Mouse (Mus musculus) forebrain, embryonic 14.5 days (tissue): Measurements from ENCODE around the gene Mrpl3. TPM values are rescaled to one million over a fixed set of nuclear protein-coding genes. Genes with fewer than 3 reads are reported as not detected.

Experiments
- ATAC-seq: fragments of 200-750 bp; cut with Nextera tagmentation; 2 replicates; pipeline ENCODE4 v1.8.0; 2017; ENCODE audit warnings: mild to moderate bottlenecking, moderate library complexity
- DNase-seq: peaks from one replicate; pipeline ENCODE4 v3.0.0-alpha.2; 2015; ENCODE audit warnings: low spot score
- H3K27ac ChIP-seq: fragments of 300-500 bp; sonication (generic); 2 replicates; pipeline ENCODE4 v1.5.1; 2014; ENCODE audit warnings: low read depth, mild to moderate bottlenecking, control low read depth, low read length, moderate library complexity
- H3K27me3 ChIP-seq: fragments of 300-500 bp; sonication (generic); replicated peaks from 2 replicates; pipeline ENCODE4 v1.6.1; 2014; ENCODE audit warnings: low read length, control low read depth, mixed read lengths; ENCODE audit not compliant: control insufficient read depth, insufficient read depth
- H3K36me3 ChIP-seq: fragments of 300-500 bp; sonication (generic); 2 replicates; pipeline ENCODE4 v1.6.1; 2014; ENCODE audit warnings: low read length, control low read depth; ENCODE audit not compliant: control insufficient read depth, insufficient read depth
- H3K4me1 ChIP-seq: fragments of 300-500 bp; sonication (generic); 2 replicates; pipeline ENCODE4 v1.6.1; 2014; ENCODE audit warnings: antibody characterized with exemption, low read length, control low read depth; ENCODE audit not compliant: control insufficient read depth, insufficient read depth
- H3K4me2 ChIP-seq: fragments of 300-500 bp; sonication (generic); 2 replicates; pipeline ENCODE4 v1.6.1; 2014; ENCODE audit warnings: mild to moderate bottlenecking, control low read depth, low read length
- H3K4me3 ChIP-seq: fragments of 300-500 bp; sonication (generic); 2 replicates; pipeline ENCODE4 v1.5.1; 2014; ENCODE audit warnings: low read depth, low read length, control low read depth
- H3K9ac ChIP-seq: fragments of 300-500 bp; sonication (generic); 2 replicates; pipeline ENCODE4 v1.6.1; 2014; ENCODE audit warnings: mild to moderate bottlenecking, low read length, control low read depth, moderate library complexity
- H3K9me3 ChIP-seq: fragments of 300-500 bp; sonication (generic); replicated peaks from 2 replicates; pipeline ENCODE4 v1.6.1; 2016; ENCODE audit warnings: low read length, control low read depth, mixed read lengths; ENCODE audit not compliant: control insufficient read depth
- WGBS: fragments of 180-500 bp; shearing (Covaris S2); extraction: QIAGEN DNeasy Blood & Tissue Kit; methylation state at CpG from one replicate; pipeline ENCODE4 v1.1.7; 2014; 5-methylcytosine and 5-hydroxymethylcytosine counted together
- polyA plus RNA-seq: library from polyadenylated mRNA; unstranded; fragments of >200 nt; fragmentation: Nextera tagmentation; extraction: Ambion mirVana; gene quantifications from 2 replicates; pipeline ENCODE4 v1.2.1, GENCODE M21; 2014

Mrpl3 gene
- polyA plus RNA-seq = 106 and 108 TPM in 2 replicates

DNA sequence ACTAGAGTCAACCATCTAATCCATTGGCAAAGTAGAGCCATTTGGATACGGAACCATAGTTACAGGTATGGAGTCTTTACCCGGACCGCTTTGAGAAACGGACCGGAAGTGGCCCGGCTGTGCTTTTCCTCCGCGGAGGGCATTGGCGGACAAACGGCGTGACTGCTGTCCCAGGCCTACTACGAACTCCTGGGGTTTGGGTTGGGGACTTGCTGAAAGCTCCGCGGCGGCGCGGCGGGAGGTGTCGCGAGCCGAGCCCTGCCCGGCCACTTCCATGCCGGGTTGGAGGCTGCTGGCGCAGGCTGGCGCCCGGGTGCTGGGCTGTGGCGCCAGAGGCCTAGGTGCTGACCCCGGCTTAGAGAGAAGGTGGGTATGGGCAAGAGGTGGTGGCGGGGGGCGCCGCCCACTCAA is at the start of gene Mrpl3:
Mrpl3 (plus strand) TSS at position 93 of the 411 bp plus-strand sequence.
- Histone ChIP-seq H3K4me1 (peaks cover 3% of the 10 kb centered on the region; the same call in 1 of the 2 replicates), H3K27ac (peak within 1 kb of the TSS; percentile 58), H3K4me3 (peak within 1 kb of the TSS; percentile 99), H3K9me3 (no peaks in the 10 kb centered on the region), H3K36me3 (peaks cover 31% of the 10 kb centered on the region), H3K9ac (peak within 1 kb of the TSS; percentile 96), H3K4me2 (peak within 1 kb of the TSS; percentile 84), H3K27me3 (no peaks in the 10 kb centered on the region)
- WGBS = 1% methylated on average over 31 of the region's 31 CpGs
- DNase-seq = peak; percentile 85
- peak; percentile 90 for ATAC-seq

DNA sequence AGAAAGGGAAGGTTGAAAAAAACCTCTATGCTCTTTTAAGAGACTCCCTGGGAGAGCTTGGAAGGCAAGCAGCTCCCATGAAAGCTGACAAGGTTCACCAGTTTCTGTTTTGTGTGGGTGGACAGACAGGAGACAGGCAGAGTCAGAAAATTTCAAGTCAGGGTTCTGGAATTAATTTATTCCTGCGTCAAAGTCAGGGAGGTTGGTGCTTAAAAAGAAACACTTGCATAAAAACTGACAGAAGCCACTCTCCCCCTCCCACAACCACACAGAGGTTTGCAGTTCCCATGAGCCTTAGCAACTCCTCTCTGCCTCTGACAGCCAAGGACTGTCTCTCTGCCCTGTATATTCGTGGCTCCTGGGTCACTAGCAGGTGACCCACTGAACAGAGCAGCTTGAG is 42.3 kb upstream of the Mrpl3 start:
- no peak for DNase-seq
- Histone ChIP-seq H3K4me2 (no peak overlapping the region), H3K4me1 (no peaks in the 10 kb centered on the region), H3K4me3 (no peak overlapping the region), H3K9me3 (no peaks in the 10 kb centered on the region), H3K27me3 (no peaks in the 10 kb centered on the region), H3K36me3 (no peaks in the 10 kb centered on the region), H3K27ac (no peak overlapping the region), H3K9ac (no peak overlapping the region)
- no peak for ATAC-seq
- WGBS = 33% methylated on average over 2 of the region's 2 CpGs

DNA sequence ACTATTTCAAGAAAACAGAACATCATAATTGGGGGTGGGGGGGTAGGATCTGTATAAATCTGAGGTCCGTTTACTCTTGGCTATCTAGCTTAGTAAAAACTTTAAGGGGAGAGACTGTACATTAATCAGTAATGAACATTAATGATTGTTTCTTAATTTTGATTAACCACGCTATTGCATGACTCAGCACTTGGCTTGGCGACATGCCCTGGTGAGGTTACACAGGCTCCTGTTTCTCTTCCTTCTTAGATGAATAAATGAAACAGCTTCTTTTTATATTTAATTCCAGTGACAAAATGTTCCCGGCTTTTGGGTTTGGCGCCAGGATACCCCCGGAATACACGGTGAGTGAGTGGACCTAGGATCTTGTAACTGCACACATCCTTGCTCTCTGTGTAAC is 34.9 kb upstream of the Mrpl3 start:
- Histone ChIP-seq H3K4me2 (no peak overlapping the region), H3K4me3 (no peak overlapping the region), H3K4me1 (no peaks in the 10 kb centered on the region), H3K9me3 (no peaks in the 10 kb centered on the region), H3K27ac (no peak overlapping the region), H3K27me3 (no peaks in the 10 kb centered on the region), H3K9ac (no peak overlapping the region), H3K36me3 (no peaks in the 10 kb centered on the region)
- WGBS = 88% methylated on average over 7 of the region's 7 CpGs
- ATAC-seq = no peak
- no peak for DNase-seq

DNA sequence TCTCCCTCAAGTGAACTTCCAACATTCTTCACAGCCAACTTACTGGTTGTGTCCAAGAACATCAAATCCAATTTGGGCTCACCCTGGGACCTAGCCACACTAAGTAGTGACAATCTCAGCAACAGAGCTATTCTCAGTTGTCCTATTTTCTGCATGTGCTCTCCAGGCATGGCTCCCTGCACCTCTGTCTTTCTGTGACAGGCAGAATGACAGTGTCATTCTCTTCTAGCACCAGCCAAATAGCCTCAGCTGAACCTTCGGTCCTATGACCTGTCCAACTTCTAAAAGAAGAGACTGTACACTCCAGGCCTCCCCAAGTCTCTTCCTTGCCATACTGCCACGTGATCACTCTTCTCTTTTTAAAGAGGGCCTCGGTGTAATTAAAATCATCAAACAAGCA is 24.7 kb upstream of the Mrpl3 start:
- DNase-seq (no peak), ATAC-seq (no peak)
- H3K27me3 ChIP-seq = no peaks in the 10 kb centered on the region
- no peak overlapping the region for H3K4me3 ChIP-seq
- H3K36me3 ChIP-seq = no peaks in the 10 kb centered on the region
- H3K9ac ChIP-seq = no peak overlapping the region
- no peak overlapping the region for H3K4me2 ChIP-seq
- H3K27ac ChIP-seq = no peak overlapping the region
- H3K9me3 ChIP-seq = no peaks in the 10 kb centered on the region
- H3K4me1 ChIP-seq = no peaks in the 10 kb centered on the region
- 75% methylated on average over 3 of the region's 3 CpGs for WGBS

DNA sequence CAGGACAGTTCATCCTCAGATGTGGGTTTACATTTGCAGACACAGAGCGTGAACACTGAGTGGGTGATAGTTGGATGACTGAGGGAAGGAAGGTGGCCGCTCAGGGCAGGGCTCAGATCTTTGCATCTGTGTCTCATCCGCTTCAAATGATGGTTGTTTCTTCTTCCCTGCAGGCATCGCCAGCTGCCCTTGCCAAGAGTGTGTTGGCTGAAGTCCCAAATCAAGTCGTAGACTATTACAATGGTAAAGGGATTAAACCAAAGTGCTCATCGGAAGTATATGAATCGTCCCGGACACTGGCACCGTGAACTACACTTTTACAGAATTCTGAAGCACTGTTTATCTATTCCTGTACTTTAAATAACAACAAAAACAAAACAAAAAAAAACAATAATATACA is 20.5 kb upstream of the Mrpl3 start:
- peak; percentile 28 for DNase-seq
- no peak overlapping the region for H3K4me3 ChIP-seq
- 56% methylated on average over 9 of the region's 9 CpGs for WGBS

DNA sequence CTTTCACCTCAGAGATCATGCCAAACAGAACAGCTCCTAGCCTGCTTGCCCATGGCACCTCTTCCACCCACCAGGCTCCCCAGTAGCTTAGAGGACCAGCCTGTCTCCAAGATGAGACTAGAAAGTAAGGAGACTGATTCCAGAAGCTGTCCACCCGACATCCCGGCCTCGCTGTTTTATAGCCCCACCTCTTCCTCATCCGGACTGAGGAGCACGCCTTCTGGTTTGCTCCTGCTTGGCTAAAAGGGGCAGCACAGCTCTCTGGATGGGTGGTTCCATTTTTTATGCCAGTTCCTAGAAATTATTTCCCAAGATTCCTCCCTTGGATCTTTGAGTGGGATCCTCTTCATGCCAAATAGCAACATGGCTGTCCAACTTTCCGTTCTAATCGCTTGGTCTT is 19.4 kb upstream of the Mrpl3 start:
- Histone ChIP-seq H3K36me3 (no peaks in the 10 kb centered on the region), H3K4me2 (no peak overlapping the region), H3K9ac (no peak overlapping the region), H3K4me3 (no peak overlapping the region), H3K9me3 (no peaks in the 10 kb centered on the region), H3K4me1 (no peaks in the 10 kb centered on the region), H3K27me3 (no peaks in the 10 kb centered on the region), H3K27ac (no peak overlapping the region)
- WGBS = 89% methylated on average over 7 of the region's 7 CpGs
- ATAC-seq = no peak
- no peak for DNase-seq

More for the DNA sequence above, 20.5 kb upstream of the Mrpl3 start:
- ATAC-seq = no peak
- Histone ChIP-seq H3K4me1 (no peaks in the 10 kb centered on the region), H3K9ac (no peak overlapping the region), H3K9me3 (no peaks in the 10 kb centered on the region), H3K36me3 (no peaks in the 10 kb centered on the region), H3K27ac (no peak overlapping the region), H3K4me2 (no peak overlapping the region), H3K27me3 (no peaks in the 10 kb centered on the region)

DNA sequence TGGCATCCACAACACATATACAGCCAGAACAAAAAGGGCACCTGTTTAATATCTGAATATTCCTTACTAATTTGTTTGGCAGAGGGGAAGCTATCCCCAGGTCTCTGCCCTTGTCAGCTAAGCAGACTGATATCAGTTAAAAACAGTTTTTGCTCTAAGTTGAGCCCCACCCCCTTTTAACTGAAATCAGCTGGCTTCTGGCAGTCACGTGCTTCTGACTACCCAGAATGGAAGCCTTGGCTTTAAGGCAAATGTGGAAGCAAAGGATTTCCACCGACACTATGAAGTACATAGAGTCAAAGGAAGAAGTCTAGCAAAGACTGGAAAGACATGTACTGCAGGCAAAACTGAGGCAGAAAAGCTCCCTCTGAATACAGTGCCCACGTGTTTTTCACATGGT is 15.2 kb upstream of the Mrpl3 start:
- WGBS = 84% methylated on average over 3 of the region's 3 CpGs
- no peak overlapping the region for H3K4me3 ChIP-seq
- no peak overlapping the region for H3K9ac ChIP-seq
- DNase-seq (no peak), ATAC-seq (no peak)
- H3K9me3 ChIP-seq = no peaks in the 10 kb centered on the region
- H3K36me3 ChIP-seq = no peaks in the 10 kb centered on the region
- no peaks in the 10 kb centered on the region for H3K27me3 ChIP-seq
- H3K27ac ChIP-seq = no peak overlapping the region
- H3K4me1 ChIP-seq = no peaks in the 10 kb centered on the region
- no peak overlapping the region for H3K4me2 ChIP-seq

DNA sequence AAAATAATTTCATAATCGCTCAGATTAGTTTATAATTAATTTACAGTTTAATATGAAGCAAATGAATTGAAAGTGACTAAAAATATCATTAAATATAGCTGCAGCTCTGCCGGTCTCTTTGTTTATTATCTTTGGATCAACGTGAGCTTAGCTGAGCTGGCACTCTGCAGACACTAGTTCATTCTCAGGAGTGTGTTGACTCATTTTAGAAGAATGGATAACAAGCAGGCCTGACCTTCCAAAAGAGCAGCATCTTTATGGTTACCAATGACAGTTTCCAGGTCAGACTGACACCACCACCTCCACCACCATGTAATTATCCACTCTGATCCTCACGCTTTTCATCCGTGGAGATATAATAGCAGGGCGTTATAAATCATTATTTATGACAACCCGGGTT is 7.0 kb upstream of the Mrpl3 start:
- Histone ChIP-seq H3K9ac (no peak overlapping the region), H3K4me2 (no peak overlapping the region), H3K4me3 (no peak overlapping the region), H3K27ac (no peak overlapping the region), H3K36me3 (no peaks in the 10 kb centered on the region), H3K9me3 (no peaks in the 10 kb centered on the region), H3K27me3 (no peaks in the 10 kb centered on the region; the same call in 1 of the 2 replicates), H3K4me1 (no peaks in the 10 kb centered on the region; the same call in 1 of the 2 replicates)
- DNase-seq (no peak), ATAC-seq (no peak)
- WGBS = 82% methylated on average over 7 of the region's 7 CpGs

DNA sequence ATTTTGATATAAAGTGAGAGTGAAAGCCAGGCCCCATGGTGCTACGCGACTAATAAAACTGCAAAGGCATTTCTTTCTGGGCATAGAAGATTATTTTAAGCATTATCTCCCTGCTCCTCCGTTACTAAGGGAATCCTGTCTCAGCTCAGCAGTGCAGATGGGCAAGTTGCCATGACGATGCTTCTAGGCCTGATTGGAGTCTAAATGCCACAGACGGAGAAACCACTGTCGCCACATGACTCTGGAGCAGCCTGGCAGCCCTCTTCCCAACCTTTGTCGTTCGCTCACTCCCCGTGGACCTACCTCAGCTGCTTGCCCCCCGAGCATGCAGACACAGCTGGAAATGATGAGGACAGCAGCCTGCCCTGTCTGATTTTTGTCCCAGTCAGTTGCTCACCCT is 4.7 kb upstream of the Mrpl3 start:
- peak; percentile 76 for DNase-seq
- no peaks in the 10 kb centered on the region; the same call in 1 of the 2 replicates for H3K27me3 ChIP-seq
- no peaks in the 10 kb centered on the region for H3K36me3 ChIP-seq
- no peak overlapping the region for H3K4me3 ChIP-seq
- WGBS = 54% methylated on average over 10 of the region's 10 CpGs
- H3K9ac ChIP-seq = no peak overlapping the region
- H3K4me1 ChIP-seq = no peaks in the 10 kb centered on the region; the same call in 1 of the 2 replicates
- H3K27ac ChIP-seq = peak overlapping the region; percentile 27; the same call in 1 of the 2 replicates
- H3K9me3 ChIP-seq = no peaks in the 10 kb centered on the region
- ATAC-seq = peak; percentile 42; the same call in 1 of the 2 replicates
- no peak overlapping the region for H3K4me2 ChIP-seq
